Mouse (Mus musculus) midbrain, embryonic 14.5 days (tissue): ENCODE results near the gene Svs3b. TPM values are rescaled to one million over a fixed set of nuclear protein-coding genes. Genes with fewer than 3 reads are reported as not detected.
"Not testable (repeated sequence)": the region's sequence is repeated elsewhere in the genome, so short reads cannot be mapped to it uniquely, and the experiment has no call there.

ENCODE experiments used
- ATAC-seq: fragments of 200-750 bp; cut with Nextera tagmentation; 2 replicates; pipeline ENCODE4 v1.8.0; 2017; ENCODE audit warnings: moderate number of reproducible peaks, moderate library complexity; ENCODE audit not compliant: low FRiP score, low TSS enrichment
- DNase-seq: peaks from one replicate; pipeline ENCODE4 v3.0.0-alpha.2; 2015
- H3K27ac ChIP-seq: fragments of 300-500 bp; sonication (generic); replicated peaks from 2 replicates; pipeline ENCODE4 v1.5.1; 2014; ENCODE audit warnings: mild to moderate bottlenecking, low read depth, low read length, moderate library complexity
- H3K27me3 ChIP-seq: fragments of 300-500 bp; sonication (generic); 2 replicates; pipeline ENCODE4 v1.6.1; 2014; ENCODE audit warnings: low read length, control low read depth, mixed read lengths; ENCODE audit not compliant: control insufficient read depth, insufficient read depth
- H3K36me3 ChIP-seq: fragments of 300-500 bp; sonication (generic); 2 replicates; pipeline ENCODE4 v1.6.1; 2014; ENCODE audit warnings: low read length, control low read depth; ENCODE audit not compliant: control insufficient read depth, insufficient read depth
- H3K4me1 ChIP-seq: fragments of 300-500 bp; sonication (generic); 2 replicates; pipeline ENCODE4 v1.6.1; 2014; ENCODE audit warnings: mild to moderate bottlenecking, antibody characterized with exemption, low read length, control low read depth; ENCODE audit not compliant: control insufficient read depth, insufficient read depth
- H3K4me2 ChIP-seq: fragments of 300-500 bp; sonication (generic); 2 replicates; pipeline ENCODE4 v1.6.1; 2014; ENCODE audit warnings: mild to moderate bottlenecking, low read length, moderate library complexity
- H3K4me3 ChIP-seq: fragments of 300-500 bp; sonication (generic); replicated peaks from 2 replicates; pipeline ENCODE4 v1.5.1; 2014; ENCODE audit warnings: low read depth, low read length
- H3K9ac ChIP-seq: fragments of 300-500 bp; sonication (generic); replicated peaks from 2 replicates; pipeline ENCODE4 v1.6.1; 2014; ENCODE audit warnings: mild to moderate bottlenecking, low read length, moderate library complexity
- H3K9me3 ChIP-seq: fragments of 300-500 bp; sonication (generic); 2 replicates; pipeline ENCODE4 v1.6.1; 2016; ENCODE audit warnings: low read length, control low read depth, mixed read lengths; ENCODE audit not compliant: control insufficient read depth
- WGBS: fragments of 180-500 bp; shearing (Covaris S2); extraction: QIAGEN DNeasy Blood & Tissue Kit; methylation state at CpG from one replicate; pipeline ENCODE4 v1.1.7; 2014; 5-methylcytosine and 5-hydroxymethylcytosine counted together
- polyA plus RNA-seq: library from polyadenylated mRNA; unstranded; fragments of >200 nt; fragmentation: Nextera tagmentation; extraction: Ambion mirVana; gene quantifications from 2 replicates; pipeline ENCODE4 v1.2.1, GENCODE M21; 2014

Svs3b gene
- polyA plus RNA-seq, 1 experiment from 2014 or later: not detected

- Histone ChIP-seq H3K27ac (no peak overlapping the region), H3K4me1 (no peaks in the 10 kb centered on the region), H3K36me3 (no peaks in the 10 kb centered on the region), H3K9me3 (no peaks in the 10 kb centered on the region), H3K4me3 (no peak overlapping the region), H3K4me2 (no peak overlapping the region), H3K9ac (no peak overlapping the region), H3K27me3 (no peaks in the 10 kb centered on the region)
- no peak for ATAC-seq
- 81% methylated on average over 4 of the region's 4 CpGs for WGBS
- DNase-seq: no peak
Measured at GRCm38 (mm10) chr2:164210892-164211291, 45.5 kb downstream of the Svs3b start.

- WGBS: 85% methylated on average over 4 of the region's 4 CpGs
- Histone ChIP-seq H3K9ac (no peak overlapping the region), H3K27me3 (no peaks in the 10 kb centered on the region), H3K4me2 (no peak overlapping the region), H3K4me3 (no peak overlapping the region), H3K4me1 (no peaks in the 10 kb centered on the region), H3K9me3 (no peaks in the 10 kb centered on the region), H3K27ac (no peak overlapping the region), H3K36me3 (no peaks in the 10 kb centered on the region)
- DNase-seq: no peak
- no peak for ATAC-seq
Measured at GRCm38 (mm10) chr2:164206676-164207075, 49.8 kb downstream of the Svs3b start.

GRCm38 (mm10) chr2:164206011-164206410 lies 50.4 kb downstream of the Svs3b start:
- DNase-seq, H3K9me3 ChIP-seq, H3K4me2 ChIP-seq, H3K27ac ChIP-seq, H3K4me3 ChIP-seq, ATAC-seq, H3K4me1 ChIP-seq, H3K27me3 ChIP-seq, H3K36me3 ChIP-seq, H3K9ac ChIP-seq: not testable (repeated sequence)
- 93% methylated on average over 10 of the region's 10 CpGs for WGBS

Other genes with a start within 250 kb of the Svs3b start
- gene Pabpc1l, start 231.2 kb downstream of the Svs3b start, polyA plus RNA-seq: 0.92 and 1.6 TPM in 2 replicates
- gene Stk4, start 186.3 kb downstream of the Svs3b start, polyA plus RNA-seq: 26.3 and 35.0 TPM in 2 replicates
- 46.3 and 50.3 TPM in 2 replicates for gene Tomm34, start 185.5 kb downstream of the Svs3b start, polyA plus RNA-seq
- 0.62 and 2.1 TPM in 2 replicates for gene Kcns1, start 85.5 kb downstream of the Svs3b start, polyA plus RNA-seq
- gene Wfdc5, start 73.9 kb downstream of the Svs3b start, polyA plus RNA-seq: not detected in 2 replicates
- not detected in 2 replicates for gene Wfdc12, start 66.0 kb downstream of the Svs3b start, polyA plus RNA-seq
- not detected in 2 replicates for gene Wfdc15a, start 56.5 kb downstream of the Svs3b start, polyA plus RNA-seq
- gene Wfdc15b, start 35.0 kb downstream of the Svs3b start, polyA plus RNA-seq: not detected in 2 replicates
- gene Svs2, start 18.2 kb downstream of the Svs3b start, polyA plus RNA-seq: not detected in 2 replicates
- not detected in 2 replicates for gene Svs4, start 21.8 kb upstream of the Svs3b start, polyA plus RNA-seq
- not detected in 2 replicates for gene Svs3a, start 32.6 kb upstream of the Svs3b start, polyA plus RNA-seq
- gene Svs6, start 60.1 kb upstream of the Svs3b start, polyA plus RNA-seq: not detected in 2 replicates
- not detected in 2 replicates for gene Svs5, start 76.1 kb upstream of the Svs3b start, polyA plus RNA-seq
- gene Slpi, start 132.5 kb upstream of the Svs3b start, polyA plus RNA-seq: not detected in 2 replicates
- gene Rbpjl, start 146.5 kb upstream of the Svs3b start, polyA plus RNA-seq: not detected in 2 replicates
- not detected in 2 replicates for gene Matn4, start 148.5 kb upstream of the Svs3b start, polyA plus RNA-seq
- gene Sdc4, start 187.2 kb upstream of the Svs3b start, polyA plus RNA-seq: 2.4 and 4.9 TPM in 2 replicates
- 93.1 and 97.2 TPM in 2 replicates for gene Sys1, start 200.3 kb upstream of the Svs3b start, polyA plus RNA-seq
- gene Gm20458, start 204.3 kb upstream of the Svs3b start, polyA plus RNA-seq: 3.4 and 5.1 TPM in 2 replicates
- not detected in 2 replicates for gene Trp53tg5, start 217.1 kb upstream of the Svs3b start, polyA plus RNA-seq
- gene Dbndd2, start 229.5 kb upstream of the Svs3b start, polyA plus RNA-seq: 11.4 and 11.8 TPM in 2 replicates
- gene Pigt, start 240.9 kb upstream of the Svs3b start, polyA plus RNA-seq: 98.9 and 115 TPM in 2 replicates